Mouse (Mus musculus) lung, postnatal 0 days (tissue): ENCODE data around the gene Glyctk.

Experiments
- CTCF ChIP-seq: IDR thresholded peaks from 2 replicates; pipeline ENCODE4 v1.5.1; 2016; ENCODE audit warnings: antibody characterized with exemption, mild to moderate bottlenecking
- EP300 ChIP-seq: IDR thresholded peaks from 2 replicates; pipeline ENCODE4 v1.6.1; 2016; ENCODE audit warnings: antibody characterized with exemption, mild to moderate bottlenecking, control low read depth

DNA sequence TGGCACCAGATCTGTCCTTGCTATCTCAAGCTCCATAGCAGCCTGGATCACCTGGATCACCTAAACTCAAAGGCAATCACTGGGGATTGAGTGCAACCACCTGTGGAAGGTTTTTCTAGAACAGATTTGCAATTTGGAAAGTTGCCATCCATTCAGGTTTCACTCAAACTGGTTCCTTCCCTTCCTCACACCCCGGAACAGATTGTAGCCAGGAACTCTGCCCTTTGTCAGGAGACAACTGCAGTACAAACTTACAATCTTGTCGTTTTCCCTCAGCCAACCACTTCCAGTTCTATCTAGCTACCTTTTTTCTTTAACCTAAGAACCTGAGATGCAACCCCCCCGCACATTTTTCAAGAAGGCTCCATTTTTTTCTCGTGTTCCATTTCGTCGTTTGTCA is 12.0 kb upstream of the Glyctk start:
- TF ChIP-seq CTCF (no peak), EP300 (no peak)
